Mouse (Mus musculus) granulocyte monocyte progenitor cell, adult 5-6 weeks (primary cell): Measurements from ENCODE around the gene Med12l. TPM values are rescaled to one million over a fixed set of nuclear protein-coding genes. Genes with fewer than 3 reads are reported as not detected.
A peak's percentile ranks its signal among the peaks of the same experiment; 100 is the strongest.
"Not testable (repeated sequence)": the region's sequence is repeated elsewhere in the genome, so short reads cannot be mapped to it uniquely, and the experiment has no call there.

ENCODE experiments used
- ATAC-seq: replicated peaks from 2 replicates; pipeline ENCODE4 v1.8.0; 2016; ENCODE audit warnings: mild to moderate bottlenecking, moderate TSS enrichment, inconsistent platforms; ENCODE audit not compliant: poor library complexity, severe bottlenecking
- total RNA-seq, 2 experiments: library from RNA; stranded (forward) in 1 of 2; stranded (reverse) in 1 of 2; fragments of 200-712, 200-1000 nt in 1 of 2; fragments of >200 nt in 1 of 2; fragmentation: Nextera tagmentation in 1 of 2; gene quantifications; 2 replicates each; pipeline ENCODE4 v1.2.3; 2014 to 2017

Gene Med12l
- total RNA-seq, 2 experiments from 2014 or later = 1.7 to 2.4 TPM

DNA sequence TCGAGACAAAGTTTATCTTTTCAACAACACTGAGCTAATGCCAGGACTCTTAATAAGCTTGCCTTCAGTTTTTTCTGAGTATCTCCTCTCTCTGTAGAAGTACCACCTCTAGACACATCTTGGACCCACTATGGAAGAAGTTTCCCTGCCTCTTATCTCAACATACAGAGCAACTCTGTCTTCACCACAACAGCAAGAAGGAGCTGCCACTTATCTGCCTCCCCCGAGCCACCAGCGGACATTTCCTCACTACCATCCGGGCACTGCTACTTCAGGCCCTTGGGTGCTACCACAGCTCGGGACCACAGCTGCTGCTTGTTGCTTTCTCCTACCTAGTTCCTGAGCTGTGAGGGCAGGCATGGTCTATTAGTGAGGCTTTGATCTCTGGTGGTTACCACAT lies 127.6 kb downstream of the Med12l start:
- ATAC-seq = peak; percentile 57

GRCm38 (mm10) chr3:59135911-59136653 lies 130.5 kb downstream of the Med12l start:
- ATAC-seq = peak; percentile 15; the same call in 1 of the 2 replicates

GRCm38 (mm10) chr3:59138946-59139468 lies 133.4 kb downstream of the Med12l start:
- no peak for ATAC-seq

GRCm38 (mm10) chr3:59139651-59140051 lies 134.0 kb downstream of the Med12l start:
- no peak for ATAC-seq

DNA sequence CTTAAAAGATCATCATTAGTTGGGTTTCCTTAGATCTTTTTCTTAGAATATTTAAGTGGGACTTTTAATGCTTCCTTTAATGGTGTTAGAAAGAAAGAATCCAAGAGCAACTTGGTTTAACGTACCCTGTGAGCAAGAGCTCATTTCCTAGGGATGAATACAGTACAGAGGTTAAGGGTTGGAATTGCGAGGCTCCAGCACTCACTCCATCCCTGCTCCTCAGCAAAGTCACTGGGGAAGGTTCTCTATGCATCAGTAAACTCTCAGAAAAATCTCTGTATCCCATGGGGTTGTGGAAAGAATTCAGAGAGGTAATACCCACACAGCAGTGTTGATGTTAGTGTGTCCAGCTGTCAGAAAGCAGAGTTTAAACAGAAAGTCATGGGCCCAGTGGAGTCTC lies 134.5 kb downstream of the Med12l start:
- no peak for ATAC-seq

DNA sequence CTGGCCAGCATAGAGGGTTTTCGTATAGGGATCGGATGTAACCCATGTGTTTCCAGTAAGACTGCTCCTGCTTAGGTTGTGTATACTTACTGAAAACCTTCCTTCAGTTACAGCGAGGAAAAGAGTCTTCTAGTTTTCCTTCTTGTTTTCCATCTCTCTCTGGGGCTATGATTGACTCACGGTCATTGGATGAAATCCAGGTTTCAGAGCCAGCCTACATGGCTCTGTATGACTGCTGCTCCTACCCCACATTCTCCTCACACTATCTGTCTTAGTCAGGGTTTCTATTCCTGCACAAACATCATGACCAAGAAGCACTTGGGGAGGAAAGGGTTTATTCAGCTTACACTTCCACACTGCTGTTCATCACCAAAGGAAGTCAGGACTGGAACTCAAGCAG lies 135.3 kb downstream of the Med12l start:
- not testable (repeated sequence) for ATAC-seq

- ATAC-seq = no peak
Observed at GRCm38 (mm10) chr3:59141507-59142305, 136.1 kb downstream of the Med12l start.

GRCm38 (mm10) chr3:59145194-59145593 lies 139.6 kb downstream of the Med12l start:
- no peak for ATAC-seq

DNA sequence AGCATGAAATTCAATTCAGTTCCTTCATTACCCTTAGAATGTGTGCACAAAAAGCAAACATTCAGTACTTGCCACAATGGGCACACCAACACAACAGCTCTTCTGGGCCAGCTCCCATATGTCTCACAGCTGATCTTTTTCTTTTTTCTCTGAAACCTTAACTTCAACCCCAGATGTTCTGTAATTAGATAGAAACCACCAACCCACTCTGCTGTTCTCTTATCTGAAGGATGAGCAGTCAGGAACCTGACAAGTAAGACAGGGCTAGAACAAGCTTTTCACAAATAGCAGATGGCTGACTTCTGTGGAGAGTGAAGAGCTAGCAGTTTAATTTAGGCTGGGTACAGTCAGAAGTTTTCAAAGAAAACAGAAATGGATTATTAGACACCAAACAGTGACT lies 144.0 kb downstream of the Med12l start:
- ATAC-seq = no peak

DNA sequence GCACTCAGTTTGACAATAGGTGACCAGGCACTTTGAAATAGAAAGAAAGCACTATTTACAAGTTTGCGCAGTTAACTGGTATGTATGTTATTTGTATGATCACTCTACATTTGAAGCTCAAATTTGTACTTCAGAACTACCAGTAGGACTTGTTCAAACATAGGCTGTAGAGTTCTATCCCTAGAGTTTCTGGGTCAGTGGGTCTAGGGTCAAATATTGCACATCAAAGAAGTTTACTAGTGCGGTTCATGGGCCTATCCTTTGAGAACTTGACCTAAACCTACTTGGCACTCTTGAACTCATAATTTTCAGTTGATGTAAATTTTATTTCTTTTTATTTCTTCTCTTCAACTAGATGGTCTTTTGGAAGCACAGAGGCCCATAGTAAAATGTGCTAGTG lies 145.0 kb downstream of the Med12l start:
- ATAC-seq = no peak

DNA sequence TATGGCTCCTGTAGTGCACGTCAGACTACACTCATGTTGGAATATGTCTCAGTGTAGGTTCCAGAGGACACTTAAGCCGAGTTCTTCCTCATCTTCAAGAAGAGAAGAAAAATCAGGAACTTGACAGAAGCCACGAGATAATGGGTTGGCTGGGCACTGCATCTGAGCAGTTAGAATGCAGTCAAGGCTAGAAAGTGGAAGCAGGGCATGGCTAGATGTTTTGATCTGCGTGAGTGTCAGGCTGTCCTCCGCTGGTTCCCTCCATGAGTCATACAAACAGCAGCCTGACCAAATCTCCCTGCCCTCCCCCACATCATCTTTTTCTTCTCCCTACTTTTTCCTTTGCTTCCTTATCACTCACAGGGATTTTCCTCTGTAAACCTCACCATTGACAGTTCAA lies 147.8 kb downstream of the Med12l start, which contains the start of gene P2ry14:
TSS of gene P2ry14 (minus strand) at position 195 of the 400 bp plus-strand sequence.
- peak; percentile 84 for ATAC-seq

DNA sequence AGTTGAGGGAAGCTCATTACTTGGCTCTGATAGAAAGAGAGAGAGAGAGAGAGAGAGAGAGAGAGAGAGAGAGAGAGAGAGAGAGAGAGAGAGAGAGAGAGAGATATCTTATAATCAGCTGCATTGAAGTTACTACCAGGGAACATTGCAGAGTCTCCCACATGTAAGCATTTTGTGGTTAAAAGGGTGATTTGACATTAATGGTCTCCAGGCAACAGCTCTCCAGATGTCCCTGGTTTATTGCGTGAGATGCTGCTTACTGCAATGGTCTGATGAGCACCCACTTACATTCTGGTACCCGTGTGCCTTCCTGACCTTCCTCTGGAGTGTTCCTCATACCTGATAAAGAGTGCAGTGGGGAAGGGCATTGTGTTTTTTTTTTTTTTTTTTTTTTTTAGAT lies 149.3 kb downstream of the Med12l start:
- peak; percentile 38 for ATAC-seq

DNA sequence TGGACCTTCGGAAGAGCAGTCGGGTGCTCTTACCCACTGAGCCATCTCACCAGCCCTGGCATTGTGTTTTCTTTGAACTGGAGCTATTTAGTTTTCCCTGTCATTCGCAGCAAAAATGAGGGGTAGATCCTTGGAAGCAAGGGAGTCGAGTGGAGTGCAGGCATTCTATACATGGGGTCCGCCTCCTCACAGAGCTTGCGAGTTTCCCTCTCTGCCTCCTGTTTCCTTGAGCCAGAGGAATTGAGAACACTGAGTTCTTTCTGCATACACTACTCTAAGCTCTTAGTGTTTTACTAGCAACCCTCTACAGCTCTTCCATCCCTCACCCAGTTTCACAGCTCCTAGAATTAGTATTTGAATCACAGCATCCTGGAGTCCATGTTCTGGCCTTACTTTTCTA lies 149.8 kb downstream of the Med12l start:
- ATAC-seq = no peak

DNA sequence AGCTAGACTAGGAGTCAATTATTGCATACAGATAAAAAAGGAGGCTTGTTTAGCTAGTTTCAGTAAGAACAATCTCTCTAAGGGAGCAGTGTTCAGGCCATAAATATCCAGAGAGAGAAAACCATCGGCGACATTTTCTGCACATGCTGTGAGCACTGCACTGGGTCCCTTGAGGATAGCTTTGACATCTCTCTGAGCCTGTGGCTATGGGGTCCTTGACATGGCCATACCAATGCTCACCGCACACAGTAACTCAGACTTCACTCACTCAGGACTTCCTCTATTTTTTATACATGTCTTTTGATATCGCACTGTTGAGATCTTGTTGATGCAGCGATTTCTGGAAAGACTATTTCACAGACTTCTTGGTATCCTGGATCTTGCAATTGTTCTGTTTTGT lies 151.4 kb downstream of the Med12l start:
- ATAC-seq = peak; percentile 36

DNA sequence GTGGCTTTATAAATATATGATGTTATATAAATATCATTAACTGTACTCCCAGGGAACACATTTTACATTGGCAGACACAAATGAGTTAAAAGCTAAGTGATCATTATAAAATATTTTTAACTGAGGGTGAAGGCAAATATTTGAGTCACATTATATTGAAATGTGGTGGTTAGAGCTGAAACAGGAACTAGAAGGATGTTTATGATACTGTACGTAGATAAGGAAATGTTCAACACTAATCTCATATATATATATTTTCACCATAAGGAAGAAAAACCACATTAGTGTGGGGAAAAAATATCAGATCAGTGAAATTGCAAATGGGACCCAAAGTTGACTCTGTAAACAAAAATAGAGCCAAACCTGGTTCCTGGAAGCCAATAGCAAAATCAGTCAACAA lies 154.8 kb downstream of the Med12l start:
- ATAC-seq = peak; percentile 59

DNA sequence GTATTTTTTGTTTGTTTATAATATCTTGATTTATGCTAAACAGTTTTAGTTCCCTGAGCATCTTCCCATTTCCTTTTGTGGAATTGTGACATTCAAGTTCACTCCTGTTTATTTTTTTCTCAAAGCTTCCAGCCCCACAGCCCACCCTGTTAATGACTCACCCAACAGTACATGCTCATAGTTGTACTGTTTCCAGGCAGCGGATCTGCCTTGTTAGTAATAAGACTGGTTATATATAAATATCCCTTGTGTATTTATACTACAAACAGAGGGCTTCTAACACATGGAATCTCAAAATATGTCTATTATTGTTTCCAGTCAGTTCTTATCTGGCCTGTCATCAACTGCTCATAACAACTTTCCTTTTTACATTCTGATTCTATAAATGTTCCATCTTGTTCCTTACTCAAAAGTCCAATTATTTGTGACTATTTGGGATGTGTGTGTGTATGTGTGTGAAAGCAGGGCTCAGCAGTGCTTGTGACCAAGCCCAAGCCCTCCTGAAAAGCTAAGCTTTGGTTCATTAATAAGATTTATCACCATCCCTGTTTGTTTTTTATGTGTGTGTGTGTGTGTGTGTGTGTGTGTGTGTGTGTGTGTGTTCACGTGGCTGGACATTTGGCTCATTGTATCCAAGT lies 161.9 kb downstream of the Med12l start:
- no peak for ATAC-seq

GRCm38 (mm10) chr3:59168476-59168875 lies 162.9 kb downstream of the Med12l start:
- ATAC-seq = peak; percentile 79

GRCm38 (mm10) chr3:59169215-59169614 lies 163.6 kb downstream of the Med12l start:
- ATAC-seq = no peak

GRCm38 (mm10) chr3:59169921-59170627 lies 164.4 kb downstream of the Med12l start:
- ATAC-seq = peak; percentile 33
